Mouse (Mus musculus) liver, adult 2 months (tissue): Measurements from ENCODE around the gene Mospd3. TPM values are rescaled to one million over a fixed set of nuclear protein-coding genes. Genes with fewer than 3 reads are reported as not detected.

Experiments
- DNase-seq: peaks from one replicate; pipeline ENCODE4 v3.0.0-alpha.2; 2011; ENCODE audit warnings: low read depth, low spot score; ENCODE audit errors: extremely low read depth
- H3K27ac ChIP-seq: fragments of 200-500 bp; replicated peaks from 2 replicates; pipeline ENCODE4 v1.5.1; 2012; ENCODE audit warnings: low read depth, mild to moderate bottlenecking, control low read depth, inconsistent platforms, low read length; ENCODE audit not compliant: insufficient read depth
- H3K27me3 ChIP-seq: fragments of 200-500 bp; 2 replicates; pipeline ENCODE4 v1.6.1; 2012; ENCODE audit warnings: mild to moderate bottlenecking, moderate library complexity, low read length, inconsistent platforms; ENCODE audit not compliant: control insufficient read depth, insufficient read depth
- H3K36me3 ChIP-seq: fragments of 200-500 bp; 2 replicates; pipeline ENCODE4 v1.6.1; 2012; ENCODE audit warnings: low read length, inconsistent platforms; ENCODE audit not compliant: control insufficient read depth, insufficient read depth
- H3K4me1 ChIP-seq: fragments of 200-500 bp; 2 replicates; pipeline ENCODE4 v1.6.1; 2011; ENCODE audit warnings: low read length; ENCODE audit not compliant: control insufficient read depth, insufficient read depth
- H3K4me3 ChIP-seq: fragments of 200-500 bp; 2 replicates; pipeline ENCODE4 v1.5.1; 2011; ENCODE audit warnings: low read depth, mild to moderate bottlenecking, control low read depth, low read length, moderate library complexity; ENCODE audit not compliant: insufficient read depth
- H3K79me2 ChIP-seq: fragments of 200-500 bp; 2 replicates; pipeline ENCODE4 v1.6.1; 2012; ENCODE audit warnings: inconsistent platforms, mild to moderate bottlenecking, low read length, moderate library complexity; ENCODE audit not compliant: control insufficient read depth, insufficient read depth
- H3K9ac ChIP-seq: fragments of 200-500 bp; 2 replicates; pipeline ENCODE4 v1.6.1; 2012; ENCODE audit warnings: low read depth, mild to moderate bottlenecking, control low read depth, inconsistent platforms, low read length
- CTCF ChIP-seq: fragments of 200-500 bp; IDR thresholded peaks from 2 replicates; pipeline ENCODE4 v1.5.1; 2011; ENCODE audit warnings: low read depth, low read length, control low read depth
- POLR2A ChIP-seq: fragments of 200-500 bp; IDR thresholded peaks from 2 replicates; pipeline ENCODE4 v1.6.1; 2011; ENCODE audit warnings: low read length, control low read depth; ENCODE audit not compliant: insufficient read depth; ENCODE audit errors: extremely low read depth
- WGBS: fragments of 180-500 bp; shearing (Covaris S2); methylation state at CpG from one replicate; pipeline ENCODE4 v1.1.7; 2018; 5-methylcytosine and 5-hydroxymethylcytosine counted together
- polyA plus RNA-seq: library from polyadenylated mRNA; depleted of rRNA; stranded (reverse); fragments of >200 nt; gene quantifications from 2 replicates; pipeline ENCODE4 v1.2.3, GENCODE M21; 2012
- total RNA-seq: library from RNA; depleted of rRNA; stranded (reverse); fragments of >200 nt; gene quantifications from 2 replicates; pipeline ENCODE4 v1.2.3, GENCODE M21; 2014

The Mospd3 gene
- total and polyA plus RNA-seq, 2 experiments: 4.3 to 84.3 TPM

GRCm38 (mm10) chr5:137645091-137645651 is 44.3 kb upstream of the Mospd3 start:
- H3K27ac ChIP-seq: no peak overlapping the region
- H3K36me3 ChIP-seq: no peaks in the 10 kb centered on the region
- H3K4me3 ChIP-seq: peak overlapping the region; percentile 41
- no peaks in the 10 kb centered on the region for H3K27me3 ChIP-seq
- peak overlapping the region; percentile 36; the same call in 1 of the 2 replicates for H3K9ac ChIP-seq
- DNase-seq: no peak
- H3K4me1 ChIP-seq: no peaks in the 10 kb centered on the region
- 3% methylated on average over 44 of the region's 44 CpGs for WGBS
- H3K79me2 ChIP-seq: no peaks in the 10 kb centered on the region
- no peak for TF ChIP-seq CTCF
- no peak for TF ChIP-seq POLR2A

- no peak overlapping the region for H3K9ac ChIP-seq
- H3K4me1 ChIP-seq: no peaks in the 10 kb centered on the region
- no peak for DNase-seq
- H3K4me3 ChIP-seq: no peak overlapping the region
- TF ChIP-seq POLR2A (no peak), CTCF (no peak)
- H3K36me3 ChIP-seq: no peaks in the 10 kb centered on the region
- no peaks in the 10 kb centered on the region for H3K27me3 ChIP-seq
- H3K79me2 ChIP-seq: no peaks in the 10 kb centered on the region
- H3K27ac ChIP-seq: no peak overlapping the region
- 67% methylated on average over 19 of the region's 19 CpGs for WGBS
These were observed 43.6 kb upstream of the Mospd3 start for GRCm38 (mm10) chr5:137644484-137644883.

- no peaks in the 10 kb centered on the region for H3K79me2 ChIP-seq
- no peak for DNase-seq
- H3K4me3 ChIP-seq: no peak overlapping the region
- 77% methylated on average over 4 of the region's 4 CpGs for WGBS
- H3K36me3 ChIP-seq: peaks cover 6% of the 10 kb centered on the region; the same call in 1 of the 2 replicates
- H3K27me3 ChIP-seq: no peaks in the 10 kb centered on the region
- H3K9ac ChIP-seq: no peak overlapping the region
- no peak for TF ChIP-seq CTCF
- no peaks in the 10 kb centered on the region for H3K4me1 ChIP-seq
- H3K27ac ChIP-seq: no peak overlapping the region
These were observed 42.0 kb upstream of the Mospd3 start for GRCm38 (mm10) chr5:137642886-137643285.

- Histone ChIP-seq H3K9ac (no peak within 1 kb of the TSS), H3K27ac (no peak within 1 kb of the TSS), H3K27me3 (no peaks in the 10 kb centered on the region), H3K79me2 (no peaks in the 10 kb centered on the region), H3K4me1 (no peaks in the 10 kb centered on the region), H3K36me3 (peaks cover 15% of the 10 kb centered on the region), H3K4me3 (no peak within 1 kb of the TSS)
- WGBS: 80% methylated on average over 19 of the region's 19 CpGs
- DNase-seq: no peak
- TF ChIP-seq CTCF: peak; percentile 73
- no peak for TF ChIP-seq POLR2A
These were observed 40.2 kb upstream of the Mospd3 start, which contains the start of gene Sap25 for GRCm38 (mm10) chr5:137641054-137641453. Gene Sap25 (plus strand): TSS chr5:137641334.

GRCm38 (mm10) chr5:137639472-137639871 is 38.6 kb upstream of the Mospd3 start:
- no peak for DNase-seq
- H3K36me3 ChIP-seq: peaks cover 17% of the 10 kb centered on the region

GRCm38 (mm10) chr5:137633397-137634084 is 32.7 kb upstream of the Mospd3 start:
- H3K4me1 ChIP-seq: no peaks in the 10 kb centered on the region
- 89% methylated on average over 12 of the region's 12 CpGs for WGBS
- no peak overlapping the region for H3K27ac ChIP-seq
- peaks cover 12% of the 10 kb centered on the region for H3K36me3 ChIP-seq
- TF ChIP-seq POLR2A (no peak), CTCF (no peak)
- DNase-seq: no peak
- H3K27me3 ChIP-seq: no peaks in the 10 kb centered on the region
- no peak overlapping the region for H3K4me3 ChIP-seq
- H3K79me2 ChIP-seq: peaks cover 6% of the 10 kb centered on the region; the same call in 1 of the 2 replicates
- no peak overlapping the region for H3K9ac ChIP-seq

More at GRCm38 (mm10) chr5:137639472-137639871, 38.6 kb upstream of the Mospd3 start:
- 83% methylated on average over 7 of the region's 7 CpGs for WGBS
- Histone ChIP-seq H3K4me3 (no peak overlapping the region), H3K79me2 (no peaks in the 10 kb centered on the region), H3K27ac (no peak overlapping the region), H3K4me1 (no peaks in the 10 kb centered on the region), H3K27me3 (no peaks in the 10 kb centered on the region), H3K9ac (no peak overlapping the region)
- TF ChIP-seq POLR2A (no peak), CTCF (no peak)
